Mouse (Mus musculus) stomach, postnatal 0 days (tissue): ENCODE data around the gene Aamp. TPM values are rescaled to one million over a fixed set of nuclear protein-coding genes. Genes with fewer than 3 reads are reported as not detected.
A peak's percentile ranks its signal among the peaks of the same experiment; 100 is the strongest.
"Not testable (repeated sequence)": the region's sequence is repeated elsewhere in the genome, so short reads cannot be mapped to it uniquely, and the experiment has no call there.

Experiments
- ATAC-seq: fragments of 200-750 bp; cut with Nextera tagmentation; 2 replicates; pipeline ENCODE4 v1.8.0; 2017; ENCODE audit not compliant: low FRiP score, low TSS enrichment
- DNase-seq: peaks from one replicate; pipeline ENCODE4 v3.0.0-alpha.2; 2016; ENCODE audit warnings: low spot score
- H3K27ac ChIP-seq: fragments of 300-500 bp; sonication (generic); replicated peaks from 2 replicates; pipeline ENCODE4 v1.5.1; 2014; ENCODE audit warnings: mild to moderate bottlenecking, control low read depth
- H3K27me3 ChIP-seq: fragments of 300-500 bp; sonication (generic); 2 replicates; pipeline ENCODE4 v1.6.1; 2014; ENCODE audit warnings: low read length; ENCODE audit not compliant: control insufficient read depth, insufficient read depth
- H3K36me3 ChIP-seq: fragments of 300-500 bp; sonication (generic); 2 replicates; pipeline ENCODE4 v1.6.1; 2014; ENCODE audit warnings: low read length, mixed read lengths; ENCODE audit not compliant: control insufficient read depth, insufficient read depth
- H3K4me1 ChIP-seq: fragments of 300-500 bp; sonication (generic); replicated peaks from 2 replicates; pipeline ENCODE4 v1.6.1; 2014; ENCODE audit warnings: antibody characterized with exemption; ENCODE audit not compliant: control insufficient read depth, insufficient read depth
- H3K4me2 ChIP-seq: fragments of 300-500 bp; sonication (generic); replicated peaks from 2 replicates; pipeline ENCODE4 v1.6.1; 2014; ENCODE audit warnings: low read depth, mild to moderate bottlenecking, control low read depth, moderate library complexity
- H3K4me3 ChIP-seq: fragments of 300-500 bp; sonication (generic); 2 replicates; pipeline ENCODE4 v1.5.1; 2014; ENCODE audit warnings: low read depth, low read length, control low read depth
- H3K9ac ChIP-seq: fragments of 300-500 bp; sonication (generic); 2 replicates; pipeline ENCODE4 v1.6.1; 2014; ENCODE audit warnings: mild to moderate bottlenecking, low read length, control low read depth, mixed read lengths
- H3K9me3 ChIP-seq: fragments of 300-500 bp; sonication (generic); 2 replicates; pipeline ENCODE4 v1.6.1; 2016; ENCODE audit warnings: low read length; ENCODE audit not compliant: control insufficient read depth
- CTCF ChIP-seq: IDR thresholded peaks from 2 replicates; pipeline ENCODE4 v1.5.1; 2016; ENCODE audit warnings: antibody characterized with exemption, low read depth, mild to moderate bottlenecking, moderate library complexity
- EP300 ChIP-seq: optimal IDR thresholded peaks from 2 replicates; pipeline ENCODE3; 2016; ENCODE audit warnings: antibody characterized with exemption
- WGBS: fragments of 180-500 bp; shearing (Covaris S2); extraction: QIAGEN DNeasy Blood & Tissue Kit; methylation state at CpG from one replicate; pipeline ENCODE4 v1.1.7; 2014; 5-methylcytosine and 5-hydroxymethylcytosine counted together
- polyA plus RNA-seq: library from polyadenylated mRNA; unstranded; fragments of >200 nt; fragmentation: Nextera tagmentation; extraction: Ambion mirVana; gene quantifications from 2 replicates; pipeline ENCODE4 v1.2.1, GENCODE M21; 2015

Aamp gene
- polyA plus RNA-seq, 1 experiment from 2014 or later, result 157 TPM

GRCm38 (mm10) chr1:74288327-74288726 is 3.8 kb upstream of the Aamp start:
- H3K4me1 ChIP-seq, result 0 out of 2 replicates have a peak, but pooled peaks cover 5% of the 10 kb centered on the region
- H3K27ac ChIP-seq, result no peak overlapping the region
- no peaks in the 10 kb centered on the region for H3K27me3 ChIP-seq
- H3K4me3 ChIP-seq, result no peak overlapping the region
- DNase-seq, result no peak
- ATAC-seq, result no peak
- H3K4me2 ChIP-seq, result no peak overlapping the region
- H3K9me3 ChIP-seq, result no peaks in the 10 kb centered on the region
- peaks cover 21% of the 10 kb centered on the region for H3K36me3 ChIP-seq
- no peak overlapping the region for H3K9ac ChIP-seq
- TF ChIP-seq EP300 (no peak), CTCF (no peak)
- WGBS, result 63% methylated on average over 4 of the region's 4 CpGs

GRCm38 (mm10) chr1:74286869-74287607 is 2.5 kb upstream of the Aamp start:
- H3K9ac ChIP-seq, H3K27me3 ChIP-seq, H3K4me3 ChIP-seq, H3K4me2 ChIP-seq, H3K9me3 ChIP-seq, ATAC-seq, H3K4me1 ChIP-seq, H3K27ac ChIP-seq: not testable (repeated sequence)
- 55% methylated on average over 15 of the region's 17 CpGs for WGBS
- peaks cover 21% of the 10 kb centered on the region for H3K36me3 ChIP-seq
- TF ChIP-seq CTCF, result peak; percentile 63
- peak; percentile 50 for DNase-seq

- 5% methylated on average over 23 of the region's 23 CpGs for WGBS
- no peak; the same call in 1 of the 2 replicates for ATAC-seq
- peaks cover 23% of the 10 kb centered on the region for H3K36me3 ChIP-seq
- no peaks in the 10 kb centered on the region for H3K9me3 ChIP-seq
- H3K9ac ChIP-seq, result peak overlapping the region; percentile 67
- no peak for DNase-seq
- 0 out of 2 replicates have a peak, but pooled peaks cover 5% of the 10 kb centered on the region for H3K4me1 ChIP-seq
- H3K27me3 ChIP-seq, result no peaks in the 10 kb centered on the region
- H3K27ac ChIP-seq, result peak overlapping the region; percentile 40; the same call in 1 of the 2 replicates
- H3K4me3 ChIP-seq, result peak overlapping the region; percentile 70
- peak overlapping the region; percentile 91 for H3K4me2 ChIP-seq
- TF ChIP-seq EP300 (no peak), CTCF (no peak)
These were observed 873 bp upstream of the Aamp start for GRCm38 (mm10) chr1:74285212-74286010.

GRCm38 (mm10) chr1:74283686-74284463 is 663 bp downstream of the Aamp start:
- H3K36me3 ChIP-seq, result peaks cover 22% of the 10 kb centered on the region
- H3K4me1 ChIP-seq, result 0 out of 2 replicates have a peak, but pooled peaks cover 5% of the 10 kb centered on the region
- H3K27me3 ChIP-seq, result no peaks in the 10 kb centered on the region
- no peaks in the 10 kb centered on the region for H3K9me3 ChIP-seq
- H3K9ac ChIP-seq, result peak overlapping the region; percentile 78
- WGBS, result 13% methylated on average over 13 of the region's 15 CpGs
- H3K27ac ChIP-seq, result peak overlapping the region; percentile 84
- DNase-seq (peak; percentile 70), ATAC-seq (peak; percentile 27)
- H3K4me3 ChIP-seq, result peak overlapping the region; percentile 78
- TF ChIP-seq EP300, result no peak
- H3K4me2 ChIP-seq, result peak overlapping the region; percentile 74

GRCm38 (mm10) chr1:74282896-74283625 is 1.5 kb downstream of the Aamp start:
- H3K27ac ChIP-seq, result no peak overlapping the region
- no peak for DNase-seq
- H3K4me2 ChIP-seq, result no peak overlapping the region
- WGBS, result 80% methylated on average over 10 of the region's 10 CpGs
- H3K9me3 ChIP-seq, result no peaks in the 10 kb centered on the region
- 0 out of 2 replicates have a peak, but pooled peaks cover 5% of the 10 kb centered on the region for H3K4me1 ChIP-seq
- TF ChIP-seq EP300, result no peak
- H3K36me3 ChIP-seq, result peaks cover 21% of the 10 kb centered on the region
- H3K27me3 ChIP-seq, result no peaks in the 10 kb centered on the region
- H3K9ac ChIP-seq, result no peak overlapping the region
- ATAC-seq, result no peak
- H3K4me3 ChIP-seq, result no peak overlapping the region
